8 mouse cellular contexts compared by ENCODE assay signal in genomic region chr10:81605974-81606751, GRCm38 (mm10). TPM values are rescaled to one million over a fixed set of nuclear protein-coding genes. Genes with fewer than 3 reads are reported as not detected.
DNase-seq lines count a peak whose midpoint lies in the region; ATAC-seq and TF ChIP-seq lines count a peak whose summit lies in the region.

Gene BC025920, plus strand, starts transcription at chr10:81606270.

- H3K27me3 ChIP-seq in embryonic facial prominence, embryonic 14.5 days (replicated peaks; ENCODE audit: control insufficient read depth, insufficient read depth, low read length) = no peaks in the 10 kb centered on the region
- no peaks in the 10 kb centered on the region for H3K27me3 ChIP-seq in heart, adult 2 months (ENCODE audit: control insufficient read depth, insufficient read depth, low read length)
- H3K27me3 ChIP-seq in limb, embryonic 13.5 days = no peaks in the 10 kb centered on the region
- H3K27me3 ChIP-seq in midbrain, embryonic 16.5 days (ENCODE audit: control insufficient read depth, insufficient read depth, low read depth, low read length) = peaks cover 3% of the 10 kb centered on the region; the same call in 1 of the 2 replicates

- TF ChIP-seq POLR2A in heart, adult 2 months (IDR thresholded peaks at IDR 0.05; ENCODE audit: insufficient read depth, low read depth, low read length) = peak; percentile 77

- no peak for TF ChIP-seq CTCF in heart, adult 2 months (IDR thresholded peaks at IDR 0.05)

- H3K4me3 ChIP-seq in embryonic facial prominence, embryonic 14.5 days (ENCODE audit: low read depth, low read length) = peak within 1 kb of the TSS; percentile 48
- peak within 1 kb of the TSS; percentile 73 for H3K4me3 ChIP-seq in heart, adult 2 months
- H3K4me3 ChIP-seq in limb, embryonic 13.5 days = peak within 1 kb of the TSS; percentile 53
- peak within 1 kb of the TSS; percentile 58 for H3K4me3 ChIP-seq in midbrain, embryonic 16.5 days (ENCODE audit: low read depth, low read length)

- ATAC-seq in embryonic facial prominence, embryonic 14.5 days (ENCODE audit: low read depth) = peak; percentile 92
- ATAC-seq in limb, embryonic 13.5 days (ENCODE audit: low FRiP score, low read depth) = peak; percentile 90
- ATAC-seq in midbrain, embryonic 16.5 days = peak; percentile 89

- H3K4me2 ChIP-seq in embryonic facial prominence, embryonic 14.5 days (ENCODE audit: low read depth, low read length) = peak within 1 kb of the TSS; percentile 78
- H3K4me2 ChIP-seq in limb, embryonic 13.5 days (replicated peaks) = peak within 1 kb of the TSS; percentile 82
- H3K4me2 ChIP-seq in midbrain, embryonic 16.5 days (ENCODE audit: low read length) = peak within 1 kb of the TSS; percentile 92

- DNase-seq in 3T3-L1 (ENCODE audit: low read depth, low spot score) = peak; percentile 99
- peak; percentile 69 to 88 for DNase-seq in adrenal gland, postnatal 4 days (ENCODE audit: low spot score in 2 of 2)
- DNase-seq in embryonic facial prominence, embryonic 14.5 days (ENCODE audit: low spot score) = peak; percentile 99
- DNase-seq in heart, adult 2 months = peak; percentile 90 to 96
- peak; percentile 96 to 99 for DNase-seq in kidney, adult 8-10 months
- DNase-seq in spleen, postnatal 10 days (ENCODE audit: low spot score in 2 of 2) = peak; percentile 82 to 94

- peak; percentile 72; the same call in 1 of the 2 replicates for TF ChIP-seq EP300 in heart, adult 2 months (IDR thresholded peaks at IDR 0.05; ENCODE audit: insufficient read depth, low read depth, low read length)

- WGBS in embryonic facial prominence, embryonic 14.5 days = under 1% methylated on average over 39 of the region's 39 CpGs
- WGBS in heart, adult 2 months = under 1% methylated on average over 39 of the region's 39 CpGs
- WGBS in limb, embryonic 13.5 days = under 1% methylated on average over 39 of the region's 39 CpGs
- WGBS in midbrain, embryonic 16.5 days = under 1% methylated on average over 39 of the region's 39 CpGs

- H3K79me2 ChIP-seq in heart, adult 2 months (replicated peaks; ENCODE audit: control insufficient read depth, insufficient read depth, low read length) = no peaks in the 10 kb centered on the region

- peaks cover 18% of the 10 kb centered on the region for H3K4me1 ChIP-seq in embryonic facial prominence, embryonic 14.5 days (ENCODE audit: control insufficient read depth, insufficient read depth, low read length)
- H3K4me1 ChIP-seq in heart, adult 2 months (ENCODE audit: control insufficient read depth, insufficient read depth, low read length) = peaks cover 11% of the 10 kb centered on the region
- peaks cover 42% of the 10 kb centered on the region for H3K4me1 ChIP-seq in limb, embryonic 13.5 days
- H3K4me1 ChIP-seq in midbrain, embryonic 16.5 days (ENCODE audit: control insufficient read depth, insufficient read depth, low read length) = peaks cover 19% of the 10 kb centered on the region

- intact Hi-C loops in heart, adult 2 months (cut with DNase I) = loop anchor here (2.0 to 5.0 kb wide), 6 partner anchors 21 to 566 kb away; partner anchors contain the start of genes S1pr4 and Sirt6

- H3K9me3 ChIP-seq in embryonic facial prominence, embryonic 14.5 days (ENCODE audit: control insufficient read depth, low read length) = 0 out of 2 replicates have a peak, but pooled peaks cover 5% of the 10 kb centered on the region
- H3K9me3 ChIP-seq in limb, embryonic 13.5 days = peaks cover 4% of the 10 kb centered on the region
- no peaks in the 10 kb centered on the region for H3K9me3 ChIP-seq in midbrain, embryonic 16.5 days (replicated peaks; ENCODE audit: control insufficient read depth, low read length, poor library complexity, severe bottlenecking)

- peak within 1 kb of the TSS; percentile 59 for H3K9ac ChIP-seq in embryonic facial prominence, embryonic 14.5 days (ENCODE audit: low read depth, low read length)
- peak within 1 kb of the TSS; percentile 58 for H3K9ac ChIP-seq in heart, adult 2 months (ENCODE audit: low read depth, low read length)
- H3K9ac ChIP-seq in limb, embryonic 13.5 days = peak within 1 kb of the TSS; percentile 66
- peak within 1 kb of the TSS; percentile 81 for H3K9ac ChIP-seq in midbrain, embryonic 16.5 days (ENCODE audit: low read depth, low read length)

- H3K27ac ChIP-seq in embryonic facial prominence, embryonic 14.5 days (replicated peaks; ENCODE audit: low read depth, low read length) = peak within 1 kb of the TSS; percentile 88
- peak within 1 kb of the TSS; percentile 89 for H3K27ac ChIP-seq in heart, adult 2 months
- H3K27ac ChIP-seq in limb, embryonic 13.5 days = peak within 1 kb of the TSS; percentile 85
- H3K27ac ChIP-seq in midbrain, embryonic 16.5 days (ENCODE audit: low read length) = peak within 1 kb of the TSS; percentile 90

- H3K36me3 ChIP-seq in embryonic facial prominence, embryonic 14.5 days (ENCODE audit: control insufficient read depth, insufficient read depth, low read length) = 0 out of 2 replicates have a peak, but pooled peaks cover 4% of the 10 kb centered on the region
- no peaks in the 10 kb centered on the region for H3K36me3 ChIP-seq in heart, adult 2 months (ENCODE audit: control insufficient read depth, insufficient read depth, low read length)
- H3K36me3 ChIP-seq in limb, embryonic 13.5 days = 0 out of 2 replicates have a peak, but pooled peaks cover 10% of the 10 kb centered on the region
- H3K36me3 ChIP-seq in midbrain, embryonic 16.5 days (ENCODE audit: control insufficient read depth, insufficient read depth, low read length) = no peaks in the 10 kb centered on the region

RNA-seq across cellular contexts. Expression of gene BC025920, which starts in this region (rescaled TPM):
- 1 to 10 TPM; 1.1 to 2.1 TPM for total RNA-seq in adrenal gland, postnatal 4 days (2021)
- polyA plus RNA-seq in embryonic facial prominence, embryonic 14.5 days (2014; fragmentation: Nextera tagmentation; extraction: Ambion mirVana) = 0.20 and 0.61 TPM in 2 replicates
- total RNA-seq in heart, adult 2 months (2021) = 1 to 10 TPM; 2.5 to 3.7 TPM
- 1.9 and 2.5 TPM in 2 replicates for polyA plus RNA-seq in heart, adult 2 months (2012; rRNA removed)
- polyA plus RNA-seq in limb, embryonic 13.5 days (2015; fragmentation: Nextera tagmentation; extraction: Ambion mirVana) = 1.3 and 1.5 TPM in 2 replicates
- polyA plus RNA-seq in midbrain, embryonic 16.5 days (2015; fragmentation: Nextera tagmentation; extraction: Ambion mirVana) = 1.9 and 2.0 TPM in 2 replicates

Comparison
In these comparisons a context has a peak if more than half of its experiments do, and no peak if none do; other contexts are left out.
1. Peak in every context shown above with its lines: DNase-seq, ATAC-seq, H3K4me3 ChIP-seq and H3K27ac ChIP-seq.
2. Peak in DNase-seq, ATAC-seq, H3K4me3 ChIP-seq, H3K27ac ChIP-seq, H3K9ac ChIP-seq and H3K4me2 ChIP-seq in embryonic facial prominence, embryonic 14.5 days; RNA of the gene not detected or under 1 TPM.